Mouse (Mus musculus): ENCODE measurements around the gene Tmem198b.

GRCm38 (mm10) chr10:128803771-128804270 is 349 bp downstream of the Tmem198b start, which contains the start of gene Dnajc14:
- TF ChIP-seq CTCF (IDR thresholded peaks at IDR 0.05; ENCODE audit: low read depth) = no peak
- no peak for TF ChIP-seq EP300 (IDR thresholded peaks at IDR 0.05; ENCODE audit: low read depth)

Measured in liver, postnatal 0 days (tissue).